Mouse (Mus musculus) liver, postnatal 0 days (tissue): ENCODE results near the gene Zfp386.

Experiments
- CTCF ChIP-seq: sonication (generic); IDR thresholded peaks from 2 replicates; pipeline ENCODE4 v1.5.1; 2016; ENCODE audit warnings: antibody characterized with exemption, low read depth
- EP300 ChIP-seq: IDR thresholded peaks from 2 replicates; pipeline ENCODE4 v1.6.1; 2016; ENCODE audit warnings: antibody characterized with exemption, low read depth, mild to moderate bottlenecking

DNA sequence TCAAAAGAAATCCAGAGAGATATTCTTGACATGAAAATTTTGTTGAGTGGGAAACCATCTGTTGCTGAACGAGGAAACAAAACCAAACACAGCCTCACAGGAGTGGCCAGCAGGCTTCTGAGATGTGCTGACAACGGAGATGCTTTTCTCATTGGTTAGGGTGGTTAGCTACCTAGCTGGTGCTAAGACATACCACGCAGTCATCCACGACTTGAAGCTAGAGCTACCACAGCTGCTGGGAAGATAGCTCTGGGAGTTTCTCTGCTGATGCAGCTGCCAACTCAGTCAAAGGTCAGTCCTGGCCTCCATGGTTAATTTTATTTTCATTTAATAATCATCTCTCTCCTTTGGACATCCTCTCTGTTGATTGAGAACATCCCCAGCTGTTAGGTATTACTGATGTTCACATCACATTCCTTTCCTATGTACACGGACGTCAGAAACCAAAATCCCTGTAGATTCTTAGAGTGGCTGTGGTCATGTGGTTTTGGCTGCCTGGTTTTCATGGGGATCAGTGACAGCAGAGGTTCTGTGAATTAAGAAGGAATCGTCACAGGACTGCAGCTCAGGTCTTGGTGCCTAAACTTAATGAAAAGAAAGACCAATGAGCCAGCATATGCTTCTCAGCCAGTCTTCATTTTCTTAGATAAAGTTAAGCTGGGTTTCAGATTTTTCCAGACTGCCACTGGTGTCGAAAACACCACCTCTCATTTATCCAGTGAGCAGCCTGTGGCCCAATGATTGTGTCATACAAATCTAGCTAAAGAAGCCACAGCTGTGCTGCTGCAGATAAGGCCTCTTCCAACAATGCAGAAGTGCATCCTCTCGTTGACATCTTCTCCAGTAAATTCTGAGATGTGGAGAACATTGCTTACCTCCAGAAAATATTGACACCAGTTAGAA lies 62.2 kb downstream of the Zfp386 start:
- TF ChIP-seq CTCF (no peak), EP300 (no peak)
